Mouse (Mus musculus) spleen, adult 2 months (tissue): ENCODE measurements around the gene Alg6. TPM values are rescaled to one million over a fixed set of nuclear protein-coding genes. Genes with fewer than 3 reads are reported as not detected.

Experiments
- DNase-seq, 2 experiments: peaks; one replicate each; pipeline versions ENCODE4 v3.0.0 to v3.0.0-alpha.2; 2012 to 2021; ENCODE audit warnings: low spot score in 2 of 2, low read depth in 1 of 2
- H3K27ac ChIP-seq: fragments of 200-500 bp; 2 replicates; pipeline ENCODE4 v1.5.1; 2012; ENCODE audit warnings: low read length, inconsistent platforms; ENCODE audit not compliant: insufficient read depth
- H3K27me3 ChIP-seq: fragments of 200-500 bp; 2 replicates; pipeline ENCODE4 v1.6.1; 2012; ENCODE audit warnings: mild to moderate bottlenecking, moderate library complexity, low read length, inconsistent platforms; ENCODE audit not compliant: control insufficient read depth, insufficient read depth
- H3K36me3 ChIP-seq: fragments of 200-500 bp; 2 replicates; pipeline ENCODE4 v1.6.1; 2012; ENCODE audit warnings: mild to moderate bottlenecking, low read length, inconsistent platforms; ENCODE audit not compliant: control insufficient read depth, insufficient read depth
- H3K4me1 ChIP-seq: fragments of 200-500 bp; 2 replicates; pipeline ENCODE4 v1.6.1; 2011; ENCODE audit warnings: inconsistent platforms; ENCODE audit not compliant: control insufficient read depth, insufficient read depth, insufficient read length
- H3K4me3 ChIP-seq: fragments of 200-500 bp; 2 replicates; pipeline ENCODE4 v1.5.1; 2011; ENCODE audit warnings: mild to moderate bottlenecking, inconsistent platforms; ENCODE audit not compliant: insufficient read depth, insufficient read length; ENCODE audit errors: extremely low read depth
- CTCF ChIP-seq: fragments of 200-500 bp; IDR thresholded peaks from 2 replicates; pipeline ENCODE4 v1.5.1; 2011; ENCODE audit warnings: mild to moderate bottlenecking, inconsistent platforms; ENCODE audit not compliant: insufficient read depth, insufficient read length, insufficient replicate concordance; ENCODE audit errors: extremely low read depth
- POLR2A ChIP-seq: fragments of 200-500 bp; IDR thresholded peaks from 2 replicates; pipeline ENCODE4 v1.6.1; 2011; ENCODE audit warnings: low read depth, low read length, inconsistent platforms
- WGBS: fragments of 180-500 bp; shearing (Covaris S2); methylation state at CpG from one replicate; pipeline ENCODE4 v1.1.7; 2018; 5-methylcytosine and 5-hydroxymethylcytosine counted together
- polyA plus RNA-seq: library from polyadenylated mRNA; depleted of rRNA; stranded (reverse); fragments of >200 nt; gene quantifications from 2 replicates; pipeline ENCODE4 v1.2.3, GENCODE M21; 2012; rRNA removed

Gene Alg6
- polyA plus RNA-seq, 1 experiment: 1.2 TPM

DNA sequence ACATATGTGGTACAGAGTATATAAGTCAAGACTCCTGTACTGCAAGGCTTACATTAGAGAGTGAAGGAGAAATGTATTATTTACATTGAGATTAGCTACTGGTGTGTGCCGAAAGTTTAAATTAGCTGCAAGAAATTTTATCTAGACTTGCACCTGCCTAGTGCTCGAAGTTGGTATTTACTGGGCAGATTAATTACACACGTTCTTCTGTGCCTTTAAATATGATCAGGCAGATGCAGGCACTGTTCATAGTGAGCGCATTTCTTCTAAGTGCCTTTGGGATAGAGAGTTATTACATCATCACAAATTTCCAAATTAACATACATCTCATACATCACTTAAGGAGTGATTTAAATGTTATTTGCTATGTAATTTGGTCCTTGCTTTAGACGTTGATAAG lies 50.8 kb downstream of the Alg6 start:
- TF ChIP-seq POLR2A: no peak
- no peak for TF ChIP-seq CTCF
- 94% methylated on average over 5 of the region's 5 CpGs for WGBS
- Histone ChIP-seq H3K4me3 (no peak overlapping the region), H3K36me3 (no peaks in the 10 kb centered on the region), H3K27ac (no peak overlapping the region), H3K4me1 (no peaks in the 10 kb centered on the region), H3K27me3 (no peaks in the 10 kb centered on the region)
- DNase-seq: no peak

- TF ChIP-seq CTCF (no peak), POLR2A (no peak)
- Histone ChIP-seq H3K27ac (no peak overlapping the region), H3K4me3 (no peak overlapping the region), H3K4me1 (no peaks in the 10 kb centered on the region), H3K27me3 (no peaks in the 10 kb centered on the region), H3K36me3 (no peaks in the 10 kb centered on the region)
- no peak for DNase-seq
- 92% methylated on average over 1 of the region's 1 CpGs for WGBS
These were observed 51.3 kb downstream of the Alg6 start for GRCm38 (mm10) chr4:99766753-99767152.

DNA sequence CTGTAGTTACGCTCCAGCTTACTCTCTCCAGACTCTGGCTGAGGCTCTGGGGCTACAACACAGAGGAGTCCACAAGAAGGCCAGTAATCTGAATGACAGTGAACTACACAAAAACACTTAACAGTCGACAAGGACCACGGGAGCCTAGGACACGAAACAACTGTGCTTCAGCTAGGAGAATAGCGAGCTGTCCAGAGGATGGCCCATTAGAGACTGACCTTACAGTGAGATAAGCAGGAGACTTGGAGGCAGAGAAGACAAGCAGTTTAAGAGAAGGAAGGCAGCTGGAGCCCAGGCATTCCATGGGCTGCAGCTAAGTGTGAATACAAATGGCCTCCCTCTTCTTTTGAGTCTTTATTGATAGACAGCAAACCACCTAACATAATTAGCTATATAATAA lies 55.1 kb downstream of the Alg6 start:
- Histone ChIP-seq H3K4me1 (no peaks in the 10 kb centered on the region), H3K27me3 (no peaks in the 10 kb centered on the region), H3K4me3 (no peak overlapping the region), H3K36me3 (no peaks in the 10 kb centered on the region), H3K27ac (no peak overlapping the region)
- no peak for DNase-seq
- TF ChIP-seq POLR2A: no peak
- no peak for TF ChIP-seq CTCF
- WGBS: 88% methylated on average over 5 of the region's 5 CpGs

DNA sequence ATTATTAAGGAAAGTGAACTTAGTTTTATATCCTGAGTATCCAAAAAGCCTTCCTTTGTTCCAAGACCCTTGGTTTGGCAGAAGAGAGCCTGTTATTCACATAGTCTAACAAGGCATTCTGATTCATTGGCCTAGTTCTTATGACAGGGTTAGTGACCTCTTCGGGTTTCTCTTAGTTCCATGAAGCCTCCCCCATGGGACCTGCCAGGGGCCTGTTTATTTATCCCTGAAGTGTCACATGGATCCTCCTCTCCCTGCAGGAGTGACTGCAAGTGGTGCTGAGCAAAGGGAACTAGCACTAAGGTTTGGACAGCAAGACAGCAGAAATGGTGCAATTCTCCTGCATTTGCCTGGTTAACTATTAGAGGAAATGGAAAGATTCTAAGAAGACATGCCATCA lies 57.6 kb downstream of the Alg6 start:
- DNase-seq: no peak
- no peak for TF ChIP-seq POLR2A
- TF ChIP-seq CTCF: no peak
- Histone ChIP-seq H3K27me3 (no peaks in the 10 kb centered on the region), H3K36me3 (no peaks in the 10 kb centered on the region), H3K27ac (no peak overlapping the region), H3K4me1 (no peaks in the 10 kb centered on the region), H3K4me3 (no peak overlapping the region)
- WGBS: 79% methylated on average over 1 of the region's 1 CpGs

DNA sequence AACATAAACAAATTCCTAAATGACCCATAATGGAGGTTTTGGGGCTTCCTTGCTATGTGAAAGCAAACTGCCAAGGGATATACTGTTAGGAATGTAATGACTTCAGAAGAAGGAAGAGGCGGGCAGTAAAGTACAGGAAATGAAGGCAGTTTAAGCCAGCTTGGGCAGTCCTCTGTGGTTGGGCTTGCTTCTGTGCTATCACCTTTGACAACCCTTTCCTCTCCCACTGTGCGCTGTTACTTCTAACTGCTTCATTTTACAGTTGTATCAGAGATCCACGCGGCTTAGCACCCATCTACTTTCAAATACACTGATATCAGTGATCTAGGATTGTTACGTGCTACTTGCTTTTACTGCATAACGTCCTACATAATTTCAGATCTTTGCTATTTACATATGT lies 76.9 kb downstream of the Alg6 start:
- TF ChIP-seq CTCF: no peak
- no peak for TF ChIP-seq POLR2A
- no peak overlapping the region for H3K27ac ChIP-seq
- no peak overlapping the region for H3K4me3 ChIP-seq
- 67% methylated on average over 6 of the region's 6 CpGs for WGBS
- H3K36me3 ChIP-seq: no peaks in the 10 kb centered on the region
- H3K27me3 ChIP-seq: no peaks in the 10 kb centered on the region
- no peaks in the 10 kb centered on the region for H3K4me1 ChIP-seq
- no peak for DNase-seq

Other genes with a start within 250 kb of the Alg6 start
- gene Foxd3, start 59.4 kb upstream of the Alg6 start, polyA plus RNA-seq: 0.25 and 0.33 TPM in 2 replicates
- 1.3 and 1.6 TPM in 2 replicates for gene Efcab7, start 113.5 kb downstream of the Alg6 start, polyA plus RNA-seq
- gene Pgm1, start 213.8 kb downstream of the Alg6 start, polyA plus RNA-seq: 11.7 and 12.3 TPM in 2 replicates
- 0.39 and 0.40 TPM in 2 replicates for gene Itgb3bp, start 214.1 kb downstream of the Alg6 start, polyA plus RNA-seq